Mouse (Mus musculus): ENCODE results near the gene Syt7. TPM values are rescaled to one million over a fixed set of nuclear protein-coding genes. Genes with fewer than 3 reads are reported as not detected.

Syt7 gene
- polyA plus RNA-seq, 1 experiment: 10.5 TPM

- H3K4me3 ChIP-seq (ENCODE audit: low read depth, low read length): no peak overlapping the region
- H3K4me1 ChIP-seq (ENCODE audit: control insufficient read depth, insufficient read depth, insufficient read length, low read length): no peaks in the 10 kb centered on the region
- no peaks in the 10 kb centered on the region for H3K27me3 ChIP-seq (ENCODE audit: control insufficient read depth, insufficient read depth, low read length)
- 64% methylated on average over 4 of the region's 4 CpGs for WGBS
- no peaks in the 10 kb centered on the region for H3K36me3 ChIP-seq (ENCODE audit: control insufficient read depth, insufficient read depth, low read length)
- TF ChIP-seq CTCF (IDR thresholded peaks at IDR 0.05; ENCODE audit: extremely low read depth, insufficient read length, insufficient replicate concordance, low read depth, low read length) (no peak), POLR2A (IDR thresholded peaks at IDR 0.05; ENCODE audit: low read depth, low read length) (no peak)
- no peak overlapping the region for H3K27ac ChIP-seq (ENCODE audit: insufficient read depth, low read depth, low read length)
These were observed 43.0 kb downstream of the Syt7 start for GRCm38 (mm10) chr19:10431841-10432240.

GRCm38 (mm10) chr19:10433225-10433624, 44.3 kb downstream of the Syt7 start:
- Histone ChIP-seq H3K27ac (ENCODE audit: insufficient read depth, low read depth, low read length) (no peak overlapping the region), H3K4me3 (ENCODE audit: low read depth, low read length) (no peak overlapping the region), H3K27me3 (ENCODE audit: control insufficient read depth, insufficient read depth, low read length) (no peaks in the 10 kb centered on the region), H3K36me3 (ENCODE audit: control insufficient read depth, insufficient read depth, low read length) (no peaks in the 10 kb centered on the region), H3K4me1 (ENCODE audit: control insufficient read depth, insufficient read depth, insufficient read length, low read length) (no peaks in the 10 kb centered on the region)
- TF ChIP-seq POLR2A (IDR thresholded peaks at IDR 0.05; ENCODE audit: low read depth, low read length) (no peak), CTCF (IDR thresholded peaks at IDR 0.05; ENCODE audit: extremely low read depth, insufficient read length, insufficient replicate concordance, low read depth, low read length) (no peak)
- 78% methylated on average over 7 of the region's 7 CpGs for WGBS

- TF ChIP-seq POLR2A (IDR thresholded peaks at IDR 0.05; ENCODE audit: low read depth, low read length) (no peak), CTCF (IDR thresholded peaks at IDR 0.05; ENCODE audit: extremely low read depth, insufficient read length, insufficient replicate concordance, low read depth, low read length) (no peak)
- Histone ChIP-seq H3K27me3 (ENCODE audit: control insufficient read depth, insufficient read depth, low read length) (no peaks in the 10 kb centered on the region), H3K4me3 (ENCODE audit: low read depth, low read length) (no peak overlapping the region), H3K36me3 (ENCODE audit: control insufficient read depth, insufficient read depth, low read length) (no peaks in the 10 kb centered on the region), H3K27ac (ENCODE audit: insufficient read depth, low read depth, low read length) (no peak overlapping the region), H3K4me1 (ENCODE audit: control insufficient read depth, insufficient read depth, insufficient read length, low read length) (no peaks in the 10 kb centered on the region)
- 57% methylated on average over 9 of the region's 9 CpGs for WGBS
These were observed 45.1 kb downstream of the Syt7 start for GRCm38 (mm10) chr19:10433879-10434540.

DNA sequence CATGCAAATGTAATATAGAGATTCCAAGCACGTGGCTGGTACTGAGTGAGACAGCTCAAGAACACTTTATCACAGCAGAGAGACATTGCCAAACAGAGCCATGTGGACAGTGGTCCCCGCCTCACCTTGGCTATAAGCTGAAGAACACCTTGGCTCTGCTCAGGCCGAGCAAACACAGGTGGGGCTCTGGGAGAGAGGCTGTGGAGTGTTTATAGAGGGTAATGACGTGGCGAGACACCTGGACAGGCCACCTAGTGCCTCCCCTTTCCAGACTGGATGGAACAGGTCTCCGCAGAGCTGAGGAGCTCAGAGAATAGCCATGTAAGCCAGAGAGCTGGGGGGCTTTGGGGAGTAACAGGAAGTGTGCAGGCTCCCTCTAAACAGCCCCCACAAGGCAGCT, 46.0 kb downstream of the Syt7 start:
- TF ChIP-seq CTCF (IDR thresholded peaks at IDR 0.05; ENCODE audit: extremely low read depth, insufficient read length, insufficient replicate concordance, low read depth, low read length): no peak
- 0 out of 2 replicates have a peak, but pooled peaks have one; percentile 11 for TF ChIP-seq POLR2A (IDR thresholded peaks at IDR 0.05; ENCODE audit: low read depth, low read length)
- Histone ChIP-seq H3K4me3 (ENCODE audit: low read depth, low read length) (no peak overlapping the region), H3K4me1 (ENCODE audit: control insufficient read depth, insufficient read depth, insufficient read length, low read length) (no peaks in the 10 kb centered on the region), H3K27me3 (ENCODE audit: control insufficient read depth, insufficient read depth, low read length) (no peaks in the 10 kb centered on the region), H3K27ac (ENCODE audit: insufficient read depth, low read depth, low read length) (no peak overlapping the region), H3K36me3 (ENCODE audit: control insufficient read depth, insufficient read depth, low read length) (no peaks in the 10 kb centered on the region)
- 24% methylated on average over 6 of the region's 6 CpGs for WGBS

DNA sequence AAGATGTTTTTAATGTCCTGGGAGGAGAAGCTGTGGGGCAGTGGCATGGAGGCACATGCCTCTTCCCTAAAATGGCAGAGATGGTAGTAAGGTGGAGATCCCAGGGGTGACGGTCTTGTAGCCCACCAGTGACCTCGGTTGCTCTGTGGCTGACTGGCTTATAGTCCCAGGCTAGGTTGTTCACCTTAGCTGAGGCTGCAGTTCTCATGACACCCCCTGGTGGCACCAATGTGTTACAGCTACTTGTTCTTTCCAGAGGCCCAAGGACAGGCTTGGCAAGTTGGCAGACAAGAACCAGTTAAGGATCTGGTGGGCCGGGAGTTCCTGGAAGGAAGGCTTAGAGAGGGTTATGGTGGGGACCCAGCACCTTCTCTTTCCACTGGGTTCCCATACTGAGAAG, 47.0 kb downstream of the Syt7 start:
- no peak overlapping the region for H3K4me3 ChIP-seq (ENCODE audit: low read depth, low read length)
- no peaks in the 10 kb centered on the region for H3K4me1 ChIP-seq (ENCODE audit: control insufficient read depth, insufficient read depth, insufficient read length, low read length)
- no peaks in the 10 kb centered on the region for H3K36me3 ChIP-seq (ENCODE audit: control insufficient read depth, insufficient read depth, low read length)
- H3K27ac ChIP-seq (ENCODE audit: insufficient read depth, low read depth, low read length): no peak overlapping the region
- TF ChIP-seq POLR2A (IDR thresholded peaks at IDR 0.05; ENCODE audit: low read depth, low read length) (no peak), CTCF (IDR thresholded peaks at IDR 0.05; ENCODE audit: extremely low read depth, insufficient read length, insufficient replicate concordance, low read depth, low read length) (peak; percentile 76; the same call in 1 of the 2 replicates)
- no peaks in the 10 kb centered on the region for H3K27me3 ChIP-seq (ENCODE audit: control insufficient read depth, insufficient read depth, low read length)
- 18% methylated on average over 3 of the region's 3 CpGs for WGBS

DNA sequence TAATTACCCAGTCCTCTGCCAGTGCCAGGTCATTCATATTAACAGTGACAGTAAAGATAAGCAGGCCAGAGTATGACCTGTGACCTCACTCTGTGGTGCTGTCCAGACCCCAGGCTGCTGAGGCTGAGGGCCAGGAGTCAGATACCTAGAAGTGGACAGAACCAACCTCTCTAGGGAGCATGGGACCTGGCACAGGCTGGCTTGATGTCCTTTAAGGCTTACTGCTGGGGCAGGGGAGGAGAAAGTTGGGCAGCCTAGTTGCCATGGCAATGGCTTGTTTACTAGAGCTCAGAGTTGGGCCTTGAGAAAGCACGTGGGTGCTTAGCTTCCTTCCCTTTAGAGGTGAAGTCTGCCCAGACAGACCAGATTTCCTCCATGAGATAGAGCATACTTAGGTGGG, 47.8 kb downstream of the Syt7 start:
- Histone ChIP-seq H3K4me3 (ENCODE audit: low read depth, low read length) (no peak overlapping the region), H3K4me1 (ENCODE audit: control insufficient read depth, insufficient read depth, insufficient read length, low read length) (no peaks in the 10 kb centered on the region), H3K27me3 (ENCODE audit: control insufficient read depth, insufficient read depth, low read length) (no peaks in the 10 kb centered on the region), H3K36me3 (ENCODE audit: control insufficient read depth, insufficient read depth, low read length) (no peaks in the 10 kb centered on the region), H3K27ac (ENCODE audit: insufficient read depth, low read depth, low read length) (no peak overlapping the region)
- TF ChIP-seq CTCF (IDR thresholded peaks at IDR 0.05; ENCODE audit: extremely low read depth, insufficient read length, insufficient replicate concordance, low read depth, low read length) (no peak), POLR2A (IDR thresholded peaks at IDR 0.05; ENCODE audit: low read depth, low read length) (no peak)
- 12% methylated on average over 1 of the region's 1 CpGs for WGBS

- TF ChIP-seq CTCF (IDR thresholded peaks at IDR 0.05; ENCODE audit: extremely low read depth, insufficient read length, insufficient replicate concordance, low read depth, low read length) (peak; percentile 29; the same call in 1 of the 2 replicates), POLR2A (IDR thresholded peaks at IDR 0.05; ENCODE audit: low read depth, low read length) (no peak)
- 38% methylated on average over 1 of the region's 1 CpGs for WGBS
- H3K27ac ChIP-seq (ENCODE audit: insufficient read depth, low read depth, low read length): no peak overlapping the region
- H3K27me3 ChIP-seq (ENCODE audit: control insufficient read depth, insufficient read depth, low read length): no peaks in the 10 kb centered on the region
- H3K36me3 ChIP-seq (ENCODE audit: control insufficient read depth, insufficient read depth, low read length): no peaks in the 10 kb centered on the region
- no peaks in the 10 kb centered on the region for H3K4me1 ChIP-seq (ENCODE audit: control insufficient read depth, insufficient read depth, insufficient read length, low read length)
- H3K4me3 ChIP-seq (ENCODE audit: low read depth, low read length): no peak overlapping the region
These were observed 48.6 kb downstream of the Syt7 start for GRCm38 (mm10) chr19:10437521-10437920.

Data from small intestine, adult 2 months (tissue).